Mouse (Mus musculus) kidney, embryonic 15.5 days (tissue): ENCODE results near the gene 1700001P01Rik. TPM values are rescaled to one million over a fixed set of nuclear protein-coding genes. Genes with fewer than 3 reads are reported as not detected.
"Not testable (repeated sequence)": the region's sequence is repeated elsewhere in the genome, so short reads cannot be mapped to it uniquely, and the experiment has no call there.

Source experiments
- ATAC-seq: fragments of 200-750 bp; cut with Nextera tagmentation; replicated peaks from 2 replicates; pipeline ENCODE4 v1.8.0; 2017; ENCODE audit warnings: moderate TSS enrichment; ENCODE audit not compliant: low FRiP score
- H3K27ac ChIP-seq: fragments of 300-500 bp; sonication (generic); 2 replicates; pipeline ENCODE4 v1.5.1; 2015; ENCODE audit warnings: mild to moderate bottlenecking, inconsistent platforms
- H3K27me3 ChIP-seq: fragments of 300-500 bp; sonication (generic); 2 replicates; pipeline ENCODE4 v1.6.1; 2015; ENCODE audit warnings: inconsistent platforms
- H3K36me3 ChIP-seq: fragments of 300-500 bp; sonication (generic); 2 replicates; pipeline ENCODE4 v1.6.1; 2015; ENCODE audit warnings: inconsistent platforms
- H3K4me1 ChIP-seq: fragments of 300-500 bp; sonication (generic); 2 replicates; pipeline ENCODE4 v1.6.1; 2015; ENCODE audit warnings: inconsistent platforms
- H3K4me2 ChIP-seq: fragments of 300-500 bp; sonication (generic); 2 replicates; pipeline ENCODE4 v1.6.1; 2015; ENCODE audit warnings: moderate library complexity, mild to moderate bottlenecking, inconsistent platforms
- H3K4me3 ChIP-seq: fragments of 300-500 bp; sonication (generic); replicated peaks from 2 replicates; pipeline ENCODE4 v1.5.1; 2015; ENCODE audit warnings: mild to moderate bottlenecking, inconsistent platforms
- H3K9ac ChIP-seq: fragments of 300-500 bp; sonication (generic); 2 replicates; pipeline ENCODE4 v1.6.1; 2015; ENCODE audit warnings: mild to moderate bottlenecking, inconsistent platforms
- H3K9me3 ChIP-seq: fragments of 300-500 bp; sonication (generic); replicated peaks from 2 replicates; pipeline ENCODE4 v1.6.1; 2016; ENCODE audit warnings: inconsistent platforms
- WGBS: fragments of 180-500 bp; shearing (Covaris S2); methylation state at CpG from one replicate; pipeline ENCODE4 v1.1.7; 2015; ENCODE audit warnings: mixed read lengths; 5-methylcytosine and 5-hydroxymethylcytosine counted together
- polyA plus RNA-seq: library from polyadenylated mRNA; unstranded; fragments of >200 nt; fragmentation: Nextera tagmentation; extraction: Ambion mirVana; gene quantifications from 2 replicates; pipeline ENCODE4 v1.2.1, GENCODE M21; 2015

Gene 1700001P01Rik
- polyA plus RNA-seq, 1 experiment from 2014 or later = 0.62 TPM

GRCm38 (mm10) chr11:97799994-97800690 lies 24.4 kb upstream of the 1700001P01Rik start:
- ATAC-seq = peak; percentile 63
- no peaks in the 10 kb centered on the region for H3K9me3 ChIP-seq

GRCm38 (mm10) chr11:97799146-97799993 lies 23.7 kb upstream of the 1700001P01Rik start:
- no peaks in the 10 kb centered on the region for H3K36me3 ChIP-seq
- WGBS = under 1% methylated on average over 71 of the region's 71 CpGs
- no peaks in the 10 kb centered on the region for H3K9me3 ChIP-seq
- peak overlapping the region; percentile 90 for H3K4me2 ChIP-seq
- ATAC-seq = peak; percentile 86
- H3K27me3 ChIP-seq = no peaks in the 10 kb centered on the region
- peak overlapping the region; percentile 99 for H3K27ac ChIP-seq
- peak overlapping the region; percentile 87 for H3K9ac ChIP-seq
- peak overlapping the region; percentile 83 for H3K4me3 ChIP-seq
- H3K4me1 ChIP-seq = peaks cover 51% of the 10 kb centered on the region

More at GRCm38 (mm10) chr11:97799994-97800690, 24.4 kb upstream of the 1700001P01Rik start:
- Histone ChIP-seq H3K9ac (peak overlapping the region; percentile 87), H3K27me3 (no peaks in the 10 kb centered on the region), H3K4me1 (peaks cover 58% of the 10 kb centered on the region), H3K36me3 (no peaks in the 10 kb centered on the region), H3K4me3 (peak overlapping the region; percentile 83), H3K27ac (peak overlapping the region; percentile 99), H3K4me2 (peak overlapping the region; percentile 90)
- under 1% methylated on average over 32 of the region's 43 CpGs for WGBS

DNA sequence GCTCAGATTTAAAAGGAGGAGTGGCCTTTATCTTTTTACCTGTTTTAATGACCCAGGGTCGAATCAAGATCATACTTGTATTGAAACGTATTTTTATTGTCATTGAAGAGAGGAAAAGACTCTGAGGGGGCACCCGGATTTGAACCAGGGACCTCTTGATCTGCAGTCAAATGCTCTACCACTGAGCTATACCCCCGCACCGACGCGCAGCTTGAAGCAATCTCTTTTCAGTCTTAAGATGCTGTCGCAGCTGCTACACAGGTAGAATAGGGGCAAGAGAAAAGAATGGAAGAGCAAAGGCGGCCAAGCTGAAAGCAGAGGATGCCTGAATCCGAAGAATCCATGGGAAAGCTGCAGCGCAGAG lies 23.0 kb upstream of the 1700001P01Rik start, which contains the start of gene Lasp1:
TSS of gene Lasp1 (plus strand) at position 219 of the 364 bp plus-strand sequence.
- H3K4me1 ChIP-seq = peaks cover 45% of the 10 kb centered on the region
- ATAC-seq = peak; percentile 59
- H3K9me3 ChIP-seq = no peaks in the 10 kb centered on the region
- peak within 1 kb of the TSS; percentile 99 for H3K27ac ChIP-seq
- H3K4me2 ChIP-seq = peak within 1 kb of the TSS; percentile 90
- H3K4me3 ChIP-seq = peak within 1 kb of the TSS; percentile 83
- no peaks in the 10 kb centered on the region for H3K36me3 ChIP-seq
- no peaks in the 10 kb centered on the region for H3K27me3 ChIP-seq
- peak within 1 kb of the TSS; percentile 87 for H3K9ac ChIP-seq
- WGBS = 0% methylated on average over 11 of the region's 11 CpGs

DNA sequence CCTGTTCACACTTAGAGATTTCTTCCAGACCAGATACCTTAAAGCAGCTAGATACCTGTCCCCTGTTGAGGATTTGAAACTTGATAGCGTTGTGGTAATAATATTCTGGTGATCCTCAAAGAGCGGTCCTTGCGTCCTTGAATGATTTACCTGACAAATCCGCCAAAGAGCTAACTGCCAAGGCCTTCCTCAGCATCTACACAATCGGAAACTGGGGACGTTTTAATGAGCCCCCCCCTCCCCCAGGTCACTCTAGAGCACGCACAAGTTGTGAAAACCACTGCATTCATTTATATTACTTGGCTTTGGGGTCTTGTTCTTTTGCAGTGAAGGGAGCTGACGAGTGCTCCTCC lies 22.3 kb upstream of the 1700001P01Rik start:
- Histone ChIP-seq H3K9ac (no peak overlapping the region), H3K36me3 (no peaks in the 10 kb centered on the region), H3K4me3 (peak overlapping the region; percentile 83), H3K27ac (peak overlapping the region; percentile 99; the same call in 1 of the 2 replicates), H3K4me1 (peaks cover 41% of the 10 kb centered on the region), H3K4me2 (peak overlapping the region; percentile 90), H3K9me3 (no peaks in the 10 kb centered on the region), H3K27me3 (no peaks in the 10 kb centered on the region)
- WGBS = 29% methylated on average over 8 of the region's 8 CpGs
- ATAC-seq = no peak

GRCm38 (mm10) chr11:97797369-97798082 lies 21.8 kb upstream of the 1700001P01Rik start:
- Histone ChIP-seq H3K4me3 (peak overlapping the region; percentile 83; the same call in 1 of the 2 replicates), H3K27ac (0 out of 2 replicates have a peak overlapping the region, but pooled peaks have one; percentile 99), H3K9me3 (no peaks in the 10 kb centered on the region), H3K36me3 (no peaks in the 10 kb centered on the region), H3K4me1 (peaks cover 36% of the 10 kb centered on the region), H3K4me2 (peak overlapping the region; percentile 90), H3K9ac (no peak overlapping the region), H3K27me3 (no peaks in the 10 kb centered on the region)
- 57% methylated on average over 15 of the region's 15 CpGs for WGBS
- ATAC-seq = no peak

GRCm38 (mm10) chr11:97796910-97797309 lies 21.2 kb upstream of the 1700001P01Rik start:
- 6% methylated on average over 6 of the region's 6 CpGs for WGBS
- H3K4me2 ChIP-seq = no peak overlapping the region
- ATAC-seq = no peak
- H3K4me1 ChIP-seq = peaks cover 29% of the 10 kb centered on the region
- no peaks in the 10 kb centered on the region for H3K27me3 ChIP-seq
- no peaks in the 10 kb centered on the region for H3K9me3 ChIP-seq
- H3K36me3 ChIP-seq = no peaks in the 10 kb centered on the region
- no peak overlapping the region for H3K4me3 ChIP-seq
- no peak overlapping the region for H3K27ac ChIP-seq
- no peak overlapping the region for H3K9ac ChIP-seq

GRCm38 (mm10) chr11:97793165-97793564 lies 17.4 kb upstream of the 1700001P01Rik start:
- H3K4me3 ChIP-seq = no peak overlapping the region
- no peak overlapping the region for H3K4me2 ChIP-seq
- WGBS = 11% methylated on average over 2 of the region's 2 CpGs
- H3K9me3 ChIP-seq = no peaks in the 10 kb centered on the region
- no peak overlapping the region for H3K27ac ChIP-seq
- no peak for ATAC-seq
- H3K9ac ChIP-seq = no peak overlapping the region
- peaks cover 6% of the 10 kb centered on the region for H3K4me1 ChIP-seq
- no peaks in the 10 kb centered on the region for H3K27me3 ChIP-seq
- H3K36me3 ChIP-seq = no peaks in the 10 kb centered on the region

GRCm38 (mm10) chr11:97790778-97791438 lies 15.2 kb upstream of the 1700001P01Rik start:
- not testable (repeated sequence) for H3K36me3 ChIP-seq, ATAC-seq, H3K27ac ChIP-seq, H3K9me3 ChIP-seq, H3K9ac ChIP-seq, H3K27me3 ChIP-seq, H3K4me1 ChIP-seq, H3K4me3 ChIP-seq, H3K4me2 ChIP-seq
- 69% methylated on average over 2 of the region's 2 CpGs for WGBS

DNA sequence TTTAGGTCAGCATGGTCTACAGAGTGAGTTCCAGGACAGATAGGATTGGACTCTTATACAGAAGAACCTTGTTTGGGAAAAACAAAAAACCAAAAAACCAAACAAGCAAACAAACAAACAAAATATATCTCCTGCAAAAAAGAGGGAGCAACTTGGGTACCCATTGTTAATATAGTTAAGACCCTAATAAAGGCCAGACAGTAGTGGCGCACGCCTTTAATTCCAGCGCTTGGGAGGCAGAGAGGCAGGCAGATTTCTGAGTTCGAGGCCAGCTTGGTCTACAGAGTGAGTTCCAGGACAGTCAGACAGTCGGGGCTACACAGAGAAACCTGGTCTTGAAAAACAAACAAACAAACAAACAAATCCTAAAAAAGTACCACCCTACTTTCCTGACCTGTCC lies 14.0 kb upstream of the 1700001P01Rik start:
- 0 out of 2 replicates have a peak, but pooled peaks cover 2% of the 10 kb centered on the region for H3K9me3 ChIP-seq
- H3K36me3 ChIP-seq = no peaks in the 10 kb centered on the region
- WGBS = 87% methylated on average over 5 of the region's 5 CpGs
- no peak overlapping the region for H3K4me2 ChIP-seq
- no peak for ATAC-seq
- H3K4me1 ChIP-seq = no peaks in the 10 kb centered on the region
- no peak overlapping the region for H3K9ac ChIP-seq
- H3K4me3 ChIP-seq = no peak overlapping the region
- H3K27ac ChIP-seq = no peak overlapping the region
- no peaks in the 10 kb centered on the region for H3K27me3 ChIP-seq

- no peak overlapping the region for H3K27ac ChIP-seq
- H3K4me1 ChIP-seq = peaks cover 5% of the 10 kb centered on the region; the same call in 1 of the 2 replicates
- ATAC-seq = no peak
- 95% methylated on average over 3 of the region's 3 CpGs for WGBS
- no peak overlapping the region for H3K4me3 ChIP-seq
- H3K27me3 ChIP-seq = no peaks in the 10 kb centered on the region
- H3K36me3 ChIP-seq = no peaks in the 10 kb centered on the region
- H3K9me3 ChIP-seq = 0 out of 2 replicates have a peak, but pooled peaks cover 2% of the 10 kb centered on the region
- H3K4me2 ChIP-seq = no peak overlapping the region
- no peak overlapping the region for H3K9ac ChIP-seq
Measured at GRCm38 (mm10) chr11:97787961-97788360, 12.2 kb upstream of the 1700001P01Rik start.

- peak overlapping the region; percentile 82 for H3K27ac ChIP-seq
- peak overlapping the region; percentile 64 for H3K9ac ChIP-seq
- ATAC-seq = no peak
- under 1% methylated on average over 10 of the region's 10 CpGs for WGBS
- no peaks in the 10 kb centered on the region for H3K27me3 ChIP-seq
- H3K4me1 ChIP-seq = peaks cover 25% of the 10 kb centered on the region
- H3K4me3 ChIP-seq = peak overlapping the region; percentile 90
- 0 out of 2 replicates have a peak, but pooled peaks cover 2% of the 10 kb centered on the region for H3K9me3 ChIP-seq
- peaks cover 37% of the 10 kb centered on the region for H3K36me3 ChIP-seq
- H3K4me2 ChIP-seq = peak overlapping the region; percentile 69
Measured at GRCm38 (mm10) chr11:97782564-97782895, 6.8 kb upstream of the 1700001P01Rik start.
